Mouse (Mus musculus) lung, postnatal 0 days (tissue): ENCODE measurements around the gene Lilra6.

Source experiments
- CTCF ChIP-seq: IDR thresholded peaks from 2 replicates; pipeline ENCODE4 v1.5.1; 2016; ENCODE audit warnings: antibody characterized with exemption, mild to moderate bottlenecking
- EP300 ChIP-seq: IDR thresholded peaks from 2 replicates; pipeline ENCODE4 v1.6.1; 2016; ENCODE audit warnings: antibody characterized with exemption, mild to moderate bottlenecking, control low read depth

- peak; percentile 39 for TF ChIP-seq CTCF
- TF ChIP-seq EP300: no peak
These were observed 11.6 kb downstream of the Lilra6 start for GRCm38 (mm10) chr7:3903704-3904103.
